Mouse (Mus musculus) induced T-regulatory cell, adult 2 months (primary cell): ENCODE measurements around the gene Prr12.

ENCODE experiments used
- DNase-seq: peaks from one replicate; pipeline ENCODE4 v3.0.0-alpha.2; 2012; ENCODE audit warnings: low read depth

The Prr12 gene

GRCm38 (mm10) chr7:45023711-45024110, 29.0 kb downstream of the Prr12 start:
- DNase-seq, result peak; percentile 62

GRCm38 (mm10) chr7:45020225-45020624, 32.5 kb downstream of the Prr12 start:
- no peak for DNase-seq

GRCm38 (mm10) chr7:45019031-45019571, 33.6 kb downstream of the Prr12 start:
- peak; percentile 47 for DNase-seq

- DNase-seq, result peak; percentile 100
Observed at GRCm38 (mm10) chr7:45017242-45018061, 35.2 kb downstream of the Prr12 start, which contains the start of gene Rras. Rras (plus strand) TSS chr7:45017961.

- peak; percentile 66 for DNase-seq
Observed at GRCm38 (mm10) chr7:45016761-45017160, 35.9 kb downstream of the Prr12 start.

- peak; percentile 99 for DNase-seq
Observed at GRCm38 (mm10) chr7:45015957-45016612, 36.6 kb downstream of the Prr12 start, which contains the start of gene Scaf1. Scaf1 (minus strand) TSS chr7:45016363.

- no peak for DNase-seq
Observed at GRCm38 (mm10) chr7:45015344-45015956, 37.2 kb downstream of the Prr12 start.

GRCm38 (mm10) chr7:45014096-45014451, 38.6 kb downstream of the Prr12 start:
- DNase-seq, result no peak

- no peak for DNase-seq
Observed at GRCm38 (mm10) chr7:45013366-45014095, 39.1 kb downstream of the Prr12 start.

- DNase-seq, result no peak
Observed at GRCm38 (mm10) chr7:45012824-45013223, 39.9 kb downstream of the Prr12 start.

- no peak for DNase-seq
Observed at GRCm38 (mm10) chr7:45012011-45012410, 40.7 kb downstream of the Prr12 start.

- no peak for DNase-seq
Observed at GRCm38 (mm10) chr7:45008411-45008810, 44.3 kb downstream of the Prr12 start.

GRCm38 (mm10) chr7:45007846-45008245, 44.8 kb downstream of the Prr12 start:
- no peak for DNase-seq

- DNase-seq, result no peak
Observed at GRCm38 (mm10) chr7:45007141-45007540, 45.5 kb downstream of the Prr12 start.

GRCm38 (mm10) chr7:45006503-45006902, 46.2 kb downstream of the Prr12 start:
- DNase-seq, result no peak

- no peak for DNase-seq
Observed at GRCm38 (mm10) chr7:45005321-45005992, 47.2 kb downstream of the Prr12 start.

GRCm38 (mm10) chr7:45004546-45004945, 48.1 kb downstream of the Prr12 start:
- DNase-seq, result no peak

- DNase-seq, result no peak
Observed at GRCm38 (mm10) chr7:45002440-45002839, 50.2 kb downstream of the Prr12 start.

GRCm38 (mm10) chr7:45000539-45001114, 52.1 kb downstream of the Prr12 start:
- DNase-seq, result no peak

GRCm38 (mm10) chr7:44999753-45000152, 52.9 kb downstream of the Prr12 start:
- DNase-seq, result no peak

GRCm38 (mm10) chr7:44998501-44998955, 54.2 kb downstream of the Prr12 start, which contains the start of gene Bcl2l12:
Bcl2l12 (minus strand) TSS chr7:44998712.
- peak; percentile 61 for DNase-seq
